Mouse (Mus musculus): ENCODE measurements around the gene Olfr781. TPM values are rescaled to one million over a fixed set of nuclear protein-coding genes. Genes with fewer than 3 reads are reported as not detected.
"Not testable (repeated sequence)": the region's sequence is repeated elsewhere in the genome, so short reads cannot be mapped to it uniquely, and the experiment has no call there.

The Olfr781 gene
- total RNA-seq (2021), result not detected
- long read RNA-seq, experiment 1, result 0 reads
- long read RNA-seq, experiment 2, result 0 reads

- no peak for DNase-seq
These were observed at the start of gene Olfr781 for GRCm38 (mm10) chr10:129328554-129328953. TSS of gene Olfr781 (plus strand) at chr10:129328854.

GRCm38 (mm10) chr10:129312973-129313372 is 15.7 kb upstream of the Olfr781 start:
- not testable (repeated sequence) for DNase-seq

- DNase-seq, result not testable (repeated sequence)
These were observed 15.1 kb upstream of the Olfr781 start for GRCm38 (mm10) chr10:129313521-129313920.

- DNase-seq, result no peak
These were observed 10.8 kb upstream of the Olfr781 start, which contains the start of gene Olfr780 for GRCm38 (mm10) chr10:129317817-129318216. TSS of gene Olfr780 (plus strand) at chr10:129318117.

GRCm38 (mm10) chr10:129348550-129348949 is 19.9 kb downstream of the Olfr781 start, which contains the start of gene Olfr782:
TSS of gene Olfr782 (plus strand) at chr10:129348850.
- no peak for DNase-seq

GRCm38 (mm10) chr10:129352475-129352874 is 23.8 kb downstream of the Olfr781 start:
- not testable (repeated sequence) for DNase-seq

- not testable (repeated sequence) for DNase-seq
These were observed 27.8 kb downstream of the Olfr781 start for GRCm38 (mm10) chr10:129356496-129356895.

- no peak for DNase-seq
These were observed 28.7 kb downstream of the Olfr781 start for GRCm38 (mm10) chr10:129357307-129357706.

GRCm38 (mm10) chr10:129374051-129374450 is 45.4 kb downstream of the Olfr781 start:
- DNase-seq, result not testable (repeated sequence)

Other genes starting within 250 kb of the Olfr781 start
- gene Olfr767, start 245.9 kb upstream of the Olfr781 start, total RNA-seq (2021), result not detected
- gene Olfr768, start 229.5 kb upstream of the Olfr781 start, total RNA-seq (2021), result not detected
- not detected for gene Olfr769, start 211.0 kb upstream of the Olfr781 start, total RNA-seq (2021)
- gene Olfr770, start 189.9 kb upstream of the Olfr781 start, total RNA-seq (2021), result not detected
- gene Olfr771, start 164.1 kb upstream of the Olfr781 start, total RNA-seq (2021), result not detected
- not detected for gene Olfr772, start 150.9 kb upstream of the Olfr781 start, total RNA-seq (2021)
- gene Olfr773, start 141.4 kb upstream of the Olfr781 start, total RNA-seq (2021), result not detected
- not detected for gene Olfr774, start 92.7 kb upstream of the Olfr781 start, total RNA-seq (2021)
- not detected for gene Olfr775, start 80.4 kb upstream of the Olfr781 start, total RNA-seq (2021)
- gene Olfr776, start 69.7 kb upstream of the Olfr781 start, total RNA-seq (2021), result not detected
- not detected for gene Olfr777, start 57.4 kb upstream of the Olfr781 start, total RNA-seq (2021)
- gene Olfr780, start 10.7 kb upstream of the Olfr781 start, total RNA-seq (2021), result not detected
- not detected for gene Olfr782, start 20.0 kb downstream of the Olfr781 start, total RNA-seq (2021)
- not detected for gene Olfr784, start 55.2 kb downstream of the Olfr781 start, total RNA-seq (2021)
- gene Olfr785, start 76.6 kb downstream of the Olfr781 start, total RNA-seq (2021), result not detected
- not detected for gene Olfr786, start 98.5 kb downstream of the Olfr781 start, total RNA-seq (2021)
- not detected for gene Olfr787, start 133.0 kb downstream of the Olfr781 start, total RNA-seq (2021)
- not detected for gene Olfr788, start 142.1 kb downstream of the Olfr781 start, total RNA-seq (2021)
- gene Olfr789, start 155.9 kb downstream of the Olfr781 start, total RNA-seq (2021), result not detected
- gene Olfr790, start 169.6 kb downstream of the Olfr781 start, total RNA-seq (2021), result not detected
- gene Olfr791, start 192.9 kb downstream of the Olfr781 start, total RNA-seq (2021), result not detected
- not detected for gene Olfr792, start 210.3 kb downstream of the Olfr781 start, total RNA-seq (2021)
- not detected for gene Olfr794, start 238.8 kb downstream of the Olfr781 start, total RNA-seq (2021)